Mouse (Mus musculus) CH12.LX (cell line): ENCODE data around the gene Ccdc159. TPM values are rescaled to one million over a fixed set of nuclear protein-coding genes. Genes with fewer than 3 reads are reported as not detected.

Source experiments
- DNase-seq: peaks from one replicate; pipeline ENCODE4 v3.0.0-alpha.2; 2013; ENCODE audit errors: extremely low read depth
- H3K27ac ChIP-seq: 2 replicates; pipeline ENCODE4 v1.5.1; 2012; ENCODE audit warnings: low read depth, mild to moderate bottlenecking, control low read depth, moderate library complexity; ENCODE audit not compliant: insufficient read depth
- H3K27me3 ChIP-seq: replicated peaks from 2 replicates; pipeline ENCODE3; 2012; ENCODE audit warnings: inconsistent platforms
- H3K36me3 ChIP-seq, 2 experiments: replicated peaks in 1 of 2; 2 replicates each; pipeline versions ENCODE3 to v1.6.1; 2012; ENCODE audit warnings: inconsistent platforms in 1 of 2, low read length in 1 of 2, mild to moderate bottlenecking in 1 of 2, mixed read lengths in 1 of 2, moderate library complexity in 1 of 2; ENCODE audit not compliant: control insufficient read depth in 1 of 2, insufficient read depth in 1 of 2
- H3K4me1 ChIP-seq, 2 experiments: 2 replicates each; pipeline ENCODE4 v1.6.1; 2012; ENCODE audit warnings: inconsistent platforms in 1 of 2, moderate library complexity in 1 of 2; ENCODE audit not compliant: insufficient read depth in 2 of 2, control insufficient read depth in 1 of 2
- H3K4me2 ChIP-seq: 2 replicates; pipeline ENCODE4 v1.6.1; 2012; ENCODE audit warnings: low read depth, mild to moderate bottlenecking, control low read depth; ENCODE audit not compliant: poor library complexity, insufficient read depth, severe bottlenecking
- H3K4me3 ChIP-seq, 3 experiments: fragments of 150-350 bp in 1 of 3; sonication (generic) in 1 of 3; replicated peaks in 1 of 3; 2 replicates each; pipeline versions ENCODE3 to v1.5.1; 2011 to 2012; ENCODE audit warnings: low read depth in 2 of 3, low read length in 2 of 3, mild to moderate bottlenecking in 2 of 3, moderate library complexity in 2 of 3, control low read depth in 1 of 3, improper control_type of control experiment in 1 of 3, inconsistent platforms in 1 of 3, mixed read lengths in 1 of 3; ENCODE audit not compliant: poor library complexity in 1 of 3
- H3K79me2 ChIP-seq: replicated peaks from 2 replicates; pipeline ENCODE4 v1.6.1; 2012; ENCODE audit warnings: mild to moderate bottlenecking, moderate library complexity; ENCODE audit not compliant: control insufficient read depth, poor library complexity, insufficient read depth, severe bottlenecking; ENCODE audit errors: extremely low read depth
- H3K9ac ChIP-seq: 2 replicates; pipeline ENCODE4 v1.6.1; 2012; ENCODE audit warnings: low read depth, mild to moderate bottlenecking, control low read depth, moderate library complexity; ENCODE audit not compliant: insufficient read depth
- H3K9me3 ChIP-seq: replicated peaks from 2 replicates; pipeline ENCODE3; 2012; ENCODE audit warnings: low read length, inconsistent platforms, mixed read lengths
- CHD1 ChIP-seq: IDR thresholded peaks from 2 replicates; pipeline ENCODE4 v1.6.1; 2012; ENCODE audit warnings: low read depth, low read length, improper control_type of control experiment, inconsistent platforms
- CHD2 ChIP-seq: IDR thresholded peaks from 2 replicates; pipeline ENCODE4 v1.6.1; 2011; ENCODE audit warnings: low read length, improper control_type of control experiment
- CTCF ChIP-seq, 2 experiments: IDR thresholded peaks in 1 of 2; conservative IDR thresholded peaks in 1 of 2; 2 replicates each; pipeline ENCODE4 v1.5.1; 2011 to 2012; ENCODE audit warnings: low read depth in 2 of 2, low read length in 2 of 2, improper control_type of control experiment in 1 of 2, inconsistent platforms in 1 of 2, mild to moderate bottlenecking in 1 of 2, moderate library complexity in 1 of 2
- EP300 ChIP-seq: IDR thresholded peaks from 2 replicates; pipeline ENCODE4 v1.6.1; 2011; ENCODE audit warnings: low read length, improper control_type of control experiment
- ETS1 ChIP-seq: conservative IDR thresholded peaks from 2 replicates; pipeline ENCODE4 v1.6.1; 2012; ENCODE audit warnings: low read depth, mild to moderate bottlenecking, inconsistent platforms, low read length, improper control_type of control experiment, moderate library complexity
- IRF4 ChIP-seq: IDR thresholded peaks from 2 replicates; pipeline ENCODE4 v1.6.1; 2014; ENCODE audit warnings: low read depth, mild to moderate bottlenecking, inconsistent platforms, low read length, improper control_type of control experiment
- JUND ChIP-seq: conservative IDR thresholded peaks from 2 replicates; pipeline ENCODE4 v1.6.1; 2011; ENCODE audit warnings: low read depth, low read length, improper control_type of control experiment
- MAFK ChIP-seq: IDR thresholded peaks from 2 replicates; pipeline ENCODE4 v1.6.1; 2011; ENCODE audit warnings: low read length, improper control_type of control experiment; ENCODE audit not compliant: insufficient replicate concordance
- MAZ ChIP-seq: IDR thresholded peaks from 2 replicates; pipeline ENCODE4 v1.6.1; 2012; ENCODE audit warnings: low read depth, mild to moderate bottlenecking, inconsistent platforms, low read length, improper control_type of control experiment, moderate library complexity
- MEF2A ChIP-seq: IDR thresholded peaks from 2 replicates; pipeline ENCODE4 v1.6.1; 2014; ENCODE audit warnings: low read depth, mild to moderate bottlenecking, inconsistent platforms, low read length, improper control_type of control experiment, borderline replicate concordance
- MXI1 ChIP-seq: IDR thresholded peaks from 2 replicates; pipeline ENCODE4 v1.6.1; 2011; ENCODE audit warnings: mild to moderate bottlenecking, low read depth, low read length, improper control_type of control experiment
- MYC ChIP-seq: IDR thresholded peaks from 2 replicates; pipeline ENCODE4 v1.6.1; 2011; ENCODE audit warnings: low read depth, mild to moderate bottlenecking, improper control_type of control experiment, low read length
- NELFE ChIP-seq: IDR thresholded peaks from 2 replicates; pipeline ENCODE4 v1.6.1; 2011; ENCODE audit warnings: low read depth, low read length, improper control_type of control experiment
- PAX5 ChIP-seq: IDR thresholded peaks from 2 replicates; pipeline ENCODE4 v1.6.1; 2012; ENCODE audit warnings: low read length, inconsistent platforms, mixed read lengths
- RAD21 ChIP-seq: IDR thresholded peaks from 2 replicates; pipeline ENCODE4 v1.6.1; 2011; ENCODE audit warnings: low read depth, mild to moderate bottlenecking, low read length, improper control_type of control experiment, moderate library complexity
- SMC3 ChIP-seq: IDR thresholded peaks from 2 replicates; pipeline ENCODE4 v1.6.1; 2011; ENCODE audit warnings: low read depth, low read length, improper control_type of control experiment
- TBP ChIP-seq: conservative IDR thresholded peaks from 2 replicates; pipeline ENCODE4 v1.6.1; 2011; ENCODE audit warnings: low read depth, low read length, improper control_type of control experiment
- TCF12 ChIP-seq: IDR thresholded peaks from 2 replicates; pipeline ENCODE4 v1.6.1; 2014; ENCODE audit warnings: low read depth, mild to moderate bottlenecking, inconsistent platforms, low read length, improper control_type of control experiment
- USF1 ChIP-seq: IDR thresholded peaks from 2 replicates; pipeline ENCODE4 v1.6.1; 2014; ENCODE audit warnings: low read depth, mild to moderate bottlenecking, inconsistent platforms, low read length, improper control_type of control experiment
- USF2 ChIP-seq: conservative IDR thresholded peaks from 2 replicates; pipeline ENCODE4 v1.6.1; 2011; ENCODE audit warnings: low read depth, low read length, improper control_type of control experiment
- ZKSCAN1 ChIP-seq: IDR thresholded peaks from 2 replicates; pipeline ENCODE4 v1.6.1; 2012; ENCODE audit warnings: low read depth, inconsistent platforms, low read length, improper control_type of control experiment, borderline replicate concordance
- dilution Hi-C: fragments of 300-500 bp; cut with MboI; formaldehyde crosslinking; loops from 2 replicates; pipeline ENCODE4 v1.14.3; 2020; ENCODE audit warnings: low sequenced_read_pairs; ENCODE audit not compliant: extremely low pct_unique_long_range_greater_than_20kb, extremely low pct_ligation_motif_present
- in situ Hi-C: fragments of 300-500 bp; cut with MboI; formaldehyde crosslinking; loops from 3 replicates; pipeline ENCODE4 v1.14.3; 2019; ENCODE audit warnings: low sequenced_read_pairs, low pct_ligation_motif_present, low pct_unique_long_range_greater_than_20kb, mixed read lengths
- polyA plus RNA-seq: library from polyadenylated mRNA; unstranded; fragments of >175 nt; gene quantifications from 2 replicates; pipeline ENCODE4 v1.2.1, GENCODE M21; 2012; ENCODE audit warnings: low read depth; ENCODE audit not compliant: insufficient read length
- total RNA-seq, 2 experiments: library from RNA; depleted of rRNA; stranded (reverse); fragments of 300-350 nt in 1 of 2; fragments of >200 nt in 1 of 2; gene quantifications; 2 replicates each; pipeline ENCODE4 v1.2.3; 2012 to 2014

The Ccdc159 gene
- total and polyA plus RNA-seq, 3 experiments, result not detected

DNA sequence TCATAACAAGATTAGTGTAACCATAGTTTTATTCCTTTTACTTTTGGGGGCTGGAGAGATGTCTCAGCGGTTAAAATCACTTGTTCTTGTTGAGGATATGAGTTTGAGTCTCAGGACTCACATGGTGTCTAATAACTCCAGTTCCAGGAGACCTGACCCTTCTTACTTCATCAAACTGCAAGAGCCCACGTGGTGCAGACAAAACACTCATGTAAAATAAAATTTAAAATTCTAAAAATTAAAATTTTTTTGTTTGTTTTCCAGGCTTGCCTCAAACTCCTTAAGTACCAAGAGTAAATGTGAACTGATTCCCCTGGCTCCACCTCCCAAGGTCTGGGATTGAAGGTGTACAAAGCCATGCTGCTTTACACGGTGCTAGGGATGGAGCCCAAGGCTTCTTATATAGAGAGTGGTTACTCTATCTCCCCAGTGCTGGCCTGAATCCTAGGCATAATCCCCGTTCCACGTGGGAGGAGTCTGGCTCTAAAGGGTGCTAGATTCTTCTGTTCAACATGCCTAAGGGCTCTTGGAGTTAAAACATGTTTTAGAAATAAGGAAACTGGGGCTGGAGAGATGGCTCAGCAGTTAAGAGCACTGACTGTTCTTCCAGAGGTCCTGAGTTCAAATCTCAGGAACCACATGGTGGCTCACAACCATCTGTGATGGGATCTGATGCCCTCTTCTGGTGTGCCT lies 8.4 kb upstream of the Ccdc159 start:
- in situ Hi-C loops, result no loop called here
- no peaks in the 10 kb centered on the region for H3K9me3 ChIP-seq
- H3K4me1 ChIP-seq, result peaks cover 11 to 14% of the 10 kb centered on the region in 2 experiments; a peak in 3 of 4 replicates
- peaks cover 49% of the 10 kb centered on the region for H3K27me3 ChIP-seq
- no peak overlapping the region for H3K4me3 ChIP-seq
- no peak for TF ChIP-seq TCF12
- no peak for TF ChIP-seq IRF4
- no peak for TF ChIP-seq ETS1
- no peak for TF ChIP-seq EP300
- no peak for TF ChIP-seq USF2
- no peak for TF ChIP-seq MXI1
- TF ChIP-seq JUND, result no peak
- no peak for TF ChIP-seq NELFE
- no peak for TF ChIP-seq CTCF (conservative IDR thresholded peaks at IDR 0.05 in 1 of 2, IDR thresholded peaks at IDR 0.05 in 1 of 2; ENCODE audit: low read depth in 2 of 2, low read length in 2 of 2)
- no peak for TF ChIP-seq RAD21
- TF ChIP-seq SMC3, result no peak
- TF ChIP-seq MYC, result no peak
- no peak for TF ChIP-seq MEF2A
- no peak for TF ChIP-seq MAZ
- TF ChIP-seq MAFK, result no peak
- no peak for TF ChIP-seq USF1
- TF ChIP-seq ZKSCAN1, result no peak
- no peak for TF ChIP-seq CHD1
- TF ChIP-seq PAX5, result no peak
- TF ChIP-seq, all 38 proteins: peak for 0
- Histone ChIP-seq H3K4me2 (peak overlapping the region; percentile 25; the same call in 1 of the 2 replicates), H3K27ac (no peak overlapping the region), H3K79me2 (no peaks in the 10 kb centered on the region), H3K9ac (no peak overlapping the region), H3K36me3 (no peaks in the 10 kb centered on the region)
- dilution Hi-C loops, result no loop called here
- DNase-seq, result no peak

DNA sequence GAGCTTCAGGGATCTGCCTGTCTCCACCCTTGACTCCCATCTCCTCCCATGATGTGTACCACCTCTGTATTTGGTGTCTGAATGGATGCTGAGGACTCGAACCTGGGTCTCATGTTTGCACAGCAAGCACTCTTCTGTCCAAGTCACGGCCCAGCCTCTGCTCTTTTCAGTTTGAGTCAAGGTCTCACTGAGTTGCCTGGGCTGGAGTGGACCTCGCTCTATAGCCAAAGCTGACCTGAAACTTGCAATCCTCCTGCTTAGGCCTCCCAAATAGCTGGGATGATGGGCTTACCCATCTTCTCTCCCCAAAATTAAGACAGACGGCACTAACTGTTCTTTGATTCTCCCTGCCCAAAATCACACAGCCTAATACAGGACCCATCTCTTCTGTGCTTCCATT lies 4.2 kb upstream of the Ccdc159 start:
- Histone ChIP-seq H3K27ac (no peak overlapping the region), H3K9me3 (no peaks in the 10 kb centered on the region)

More for the DNA sequence above, 4.2 kb upstream of the Ccdc159 start:
- Histone ChIP-seq H3K27me3 (peaks cover 26% of the 10 kb centered on the region), H3K36me3 (no peaks in the 10 kb centered on the region), H3K4me2 (no peak overlapping the region), H3K9ac (no peak overlapping the region), H3K4me3 (no peak overlapping the region), H3K4me1 (peaks cover 9 to 11% of the 10 kb centered on the region in 2 experiments; a peak in 3 of 4 replicates), H3K79me2 (no peaks in the 10 kb centered on the region)
- dilution Hi-C loops (no loop called here), in situ Hi-C loops (no loop called here)
- no peak for DNase-seq
- TF ChIP-seq ZKSCAN1 (no peak), EP300 (no peak), MEF2A (no peak), CHD2 (no peak), TBP (no peak)
